Mouse (Mus musculus): ENCODE measurements around the gene Nkd1.

DNA sequence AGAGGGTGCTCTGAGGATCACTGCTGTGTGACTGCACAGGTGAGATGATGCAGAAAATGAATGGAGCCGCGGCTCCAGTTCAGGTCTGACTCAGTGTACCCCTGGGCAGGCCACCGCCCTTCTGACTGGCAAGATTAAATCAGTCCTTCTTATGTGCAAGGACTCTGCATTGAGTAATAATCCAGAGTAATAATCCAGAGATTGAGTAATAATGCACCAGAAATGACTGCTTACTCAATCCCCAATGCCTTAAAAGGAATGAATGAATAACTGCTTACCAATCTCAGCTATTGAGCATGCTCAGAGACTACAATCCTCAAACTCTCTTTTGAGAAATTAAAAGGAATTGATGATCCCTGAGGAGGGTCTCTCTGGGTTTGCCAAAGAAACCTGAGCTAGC lies 117.8 kb downstream of the Nkd1 start:
- TF ChIP-seq POLR2A (IDR thresholded peaks at IDR 0.05; ENCODE audit: control insufficient read depth, extremely low read depth, insufficient read depth, low read length, poor library complexity) (no peak), CTCF (IDR thresholded peaks at IDR 0.05; ENCODE audit: borderline replicate concordance, control insufficient read depth, extremely low read depth, insufficient read depth, low read length, poor library complexity) (no peak)
